In genomic region chr14:118089806-118090392, GRCm38 (mm10) we compare ENCODE assay signal across 8 mouse cellular contexts. TPM values are rescaled to one million over a fixed set of nuclear protein-coding genes. Genes with fewer than 3 reads are reported as not detected.
DNase-seq lines count a peak whose midpoint lies in the region; ATAC-seq and TF ChIP-seq lines count a peak whose summit lies in the region.

No protein-coding gene starts in this region.

- under 1% methylated on average over 18 of the region's 18 CpGs for WGBS in heart, embryonic 12.5 days
- WGBS in forebrain, embryonic 12.5 days, result 1% methylated on average over 18 of the region's 18 CpGs
- WGBS in liver, embryonic 11.5 days, result 1% methylated on average over 18 of the region's 18 CpGs
- WGBS in neural tube, embryonic 14.5 days, result under 1% methylated on average over 18 of the region's 18 CpGs

- peak overlapping the region; percentile 69 for H3K4me2 ChIP-seq in heart, embryonic 12.5 days
- H3K4me2 ChIP-seq in forebrain, embryonic 12.5 days, result peak overlapping the region; percentile 72
- H3K4me2 ChIP-seq in liver, embryonic 11.5 days, result peak overlapping the region; percentile 76
- peak overlapping the region; percentile 67 for H3K4me2 ChIP-seq in neural tube, embryonic 14.5 days (ENCODE audit: low read depth, low read length)

- peak; percentile 46 for ATAC-seq in heart, embryonic 12.5 days (ENCODE audit: insufficient number of reproducible peaks, low FRiP score)
- ATAC-seq in G1E (ENCODE audit: extremely low read depth, insufficient number of reproducible peaks, low FRiP score, poor library complexity, severe bottlenecking), result no peak
- peak; percentile 65 for ATAC-seq in forebrain, embryonic 12.5 days (ENCODE audit: low FRiP score)
- ATAC-seq in liver, embryonic 11.5 days (replicated peaks; ENCODE audit: low FRiP score), result peak; percentile 39
- peak; percentile 54 for ATAC-seq in neural tube, embryonic 14.5 days (ENCODE audit: low read depth)

- peak overlapping the region; percentile 81 for H3K9ac ChIP-seq in heart, embryonic 12.5 days
- peak overlapping the region; percentile 61 for H3K9ac ChIP-seq in forebrain, embryonic 12.5 days
- peak overlapping the region; percentile 58 for H3K9ac ChIP-seq in liver, embryonic 11.5 days (ENCODE audit: low read depth, low read length)
- peak overlapping the region; percentile 52 for H3K9ac ChIP-seq in neural tube, embryonic 14.5 days (replicated peaks; ENCODE audit: low read depth, low read length)

- H3K4me3 ChIP-seq in heart, embryonic 12.5 days, result peak overlapping the region; percentile 63
- peak overlapping the region; percentile 72 for H3K4me3 ChIP-seq in G1E (ENCODE audit: low read depth, low read length)
- H3K4me3 ChIP-seq in forebrain, embryonic 12.5 days (replicated peaks), result peak overlapping the region; percentile 66
- peak overlapping the region; percentile 64 for H3K4me3 ChIP-seq in liver, embryonic 11.5 days (ENCODE audit: low read depth, low read length)
- peak overlapping the region; percentile 60 for H3K4me3 ChIP-seq in neural tube, embryonic 14.5 days (ENCODE audit: low read depth, low read length)

- TF ChIP-seq CTCF in G1E (IDR thresholded peaks at IDR 0.05; ENCODE audit: low read depth, low read length), result no peak

- H3K27me3 ChIP-seq in heart, embryonic 12.5 days (replicated peaks), result peaks cover 18% of the 10 kb centered on the region
- peaks cover 7% of the 10 kb centered on the region for H3K27me3 ChIP-seq in G1E (ENCODE audit: insufficient read depth, low read length)
- H3K27me3 ChIP-seq in forebrain, embryonic 12.5 days, result peaks cover 17% of the 10 kb centered on the region
- H3K27me3 ChIP-seq in liver, embryonic 11.5 days (replicated peaks; ENCODE audit: control insufficient read depth, insufficient read depth, low read length), result no peaks in the 10 kb centered on the region
- H3K27me3 ChIP-seq in neural tube, embryonic 14.5 days (ENCODE audit: control insufficient read depth, insufficient read depth, low read length), result no peaks in the 10 kb centered on the region

- no peak overlapping the region for H3K27ac ChIP-seq in heart, embryonic 12.5 days (ENCODE audit: poor library complexity, severe bottlenecking)
- H3K27ac ChIP-seq in forebrain, embryonic 12.5 days, result no peak overlapping the region
- H3K27ac ChIP-seq in liver, embryonic 11.5 days (ENCODE audit: low read depth, low read length), result no peak overlapping the region
- peak overlapping the region; percentile 28; the same call in 1 of the 2 replicates for H3K27ac ChIP-seq in neural tube, embryonic 14.5 days (ENCODE audit: low read depth, low read length)

- no peaks in the 10 kb centered on the region for H3K9me3 ChIP-seq in heart, embryonic 12.5 days (replicated peaks)
- no peaks in the 10 kb centered on the region for H3K9me3 ChIP-seq in G1E (replicated peaks)
- no peaks in the 10 kb centered on the region for H3K9me3 ChIP-seq in forebrain, embryonic 12.5 days
- no peaks in the 10 kb centered on the region for H3K9me3 ChIP-seq in liver, embryonic 11.5 days (ENCODE audit: control insufficient read depth, low read length)
- H3K9me3 ChIP-seq in neural tube, embryonic 14.5 days (ENCODE audit: control insufficient read depth, low read length), result no peaks in the 10 kb centered on the region

- H3K4me1 ChIP-seq in heart, embryonic 12.5 days (replicated peaks), result peaks cover 7% of the 10 kb centered on the region; the same call in 1 of the 2 replicates
- H3K4me1 ChIP-seq in G1E (ENCODE audit: insufficient read depth, low read depth, low read length), result peaks cover 16% of the 10 kb centered on the region
- H3K4me1 ChIP-seq in forebrain, embryonic 12.5 days, result peaks cover 8% of the 10 kb centered on the region; the same call in 1 of the 2 replicates
- peaks cover 4% of the 10 kb centered on the region; the same call in 1 of the 2 replicates for H3K4me1 ChIP-seq in liver, embryonic 11.5 days (replicated peaks; ENCODE audit: control insufficient read depth, insufficient read depth, low read length)
- H3K4me1 ChIP-seq in neural tube, embryonic 14.5 days (ENCODE audit: control insufficient read depth, insufficient read depth, low read length), result peaks cover 8% of the 10 kb centered on the region; the same call in 1 of the 2 replicates

- no peaks in the 10 kb centered on the region for H3K36me3 ChIP-seq in heart, embryonic 12.5 days
- no peaks in the 10 kb centered on the region for H3K36me3 ChIP-seq in G1E (replicated peaks)
- H3K36me3 ChIP-seq in forebrain, embryonic 12.5 days (replicated peaks), result no peaks in the 10 kb centered on the region
- no peaks in the 10 kb centered on the region for H3K36me3 ChIP-seq in liver, embryonic 11.5 days (ENCODE audit: control insufficient read depth, insufficient read depth, low read length)
- no peaks in the 10 kb centered on the region for H3K36me3 ChIP-seq in neural tube, embryonic 14.5 days (ENCODE audit: control insufficient read depth, insufficient read depth, low read length)

- DNase-seq in heart, adult 9 months (ENCODE audit: low spot score in 2 of 2), result no peak
- DNase-seq in G1E (ENCODE audit: low spot score), result peak; percentile 17
- no peak for DNase-seq in liver, embryonic 11.5 days (ENCODE audit: low spot score)
- DNase-seq in thymus, postnatal 25 days, result no peak
- no peak for DNase-seq in gastrocnemius, postnatal 25 days

RNA-seq across cellular contexts. Expression of gene Dct, which starts 37.9 kb away (rescaled TPM):
- 0.79 and 0.82 TPM in 2 replicates for polyA plus RNA-seq in heart, embryonic 12.5 days (2016; fragmentation: Nextera tagmentation; extraction: Ambion mirVana)
- total RNA-seq in G1E (2014; fragmentation: Nextera tagmentation) (0.29 TPM in 1 of 2 replicates, not detected in the other), G1E (2017) (0.23 and 0.44 TPM in 2 replicates)
- not detected in 2 replicates for polyA plus RNA-seq in G1E (2012)
- polyA plus RNA-seq in forebrain, embryonic 12.5 days (2016; fragmentation: Nextera tagmentation; extraction: Ambion mirVana), result 12.1 and 13.1 TPM in 2 replicates
- 1.0 and 1.1 TPM in 2 replicates for polyA plus RNA-seq in liver, embryonic 11.5 days (2014; fragmentation: Nextera tagmentation; extraction: Ambion mirVana)
- 0.68 and 0.75 TPM in 2 replicates for polyA plus RNA-seq in neural tube, embryonic 14.5 days (2014; fragmentation: Nextera tagmentation; extraction: Ambion mirVana)
- total RNA-seq in gastrocnemius, postnatal 25 days (2021), result under 1 TPM; 0.31 to 0.70 TPM

RNA-seq across cellular contexts. Expression of gene Tgds, which starts 42.7 kb away (rescaled TPM):
- 34.7 and 35.3 TPM in 2 replicates for polyA plus RNA-seq in heart, embryonic 12.5 days (2016; fragmentation: Nextera tagmentation; extraction: Ambion mirVana)
- total RNA-seq in G1E (2014; fragmentation: Nextera tagmentation), result 20.0 and 29.9 TPM in 2 replicates
- total RNA-seq in G1E (2017), result 8.5 and 12.2 TPM in 2 replicates
- polyA plus RNA-seq in G1E (2012), result 3.1 and 6.5 TPM in 2 replicates
- polyA plus RNA-seq in forebrain, embryonic 12.5 days (2016; fragmentation: Nextera tagmentation; extraction: Ambion mirVana), result 24.7 and 26.9 TPM in 2 replicates
- 33.5 and 35.4 TPM in 2 replicates for polyA plus RNA-seq in liver, embryonic 11.5 days (2014; fragmentation: Nextera tagmentation; extraction: Ambion mirVana)
- polyA plus RNA-seq in neural tube, embryonic 14.5 days (2014; fragmentation: Nextera tagmentation; extraction: Ambion mirVana), result 14.4 and 19.8 TPM in 2 replicates
- 1 to 10 TPM; 4.6 to 6.2 TPM for total RNA-seq in gastrocnemius, postnatal 25 days (2021)

RNA-seq across cellular contexts. Expression of gene Gpr180, which starts 47.1 kb away (rescaled TPM):
- polyA plus RNA-seq in heart, embryonic 12.5 days (2016; fragmentation: Nextera tagmentation; extraction: Ambion mirVana), result 35.4 and 38.7 TPM in 2 replicates
- total RNA-seq in G1E (2014; fragmentation: Nextera tagmentation) (18.6 and 21.1 TPM in 2 replicates), G1E (2017) (23.0 and 25.0 TPM in 2 replicates)
- 9.6 and 10.1 TPM in 2 replicates for polyA plus RNA-seq in G1E (2012)
- 29.9 and 31.9 TPM in 2 replicates for polyA plus RNA-seq in forebrain, embryonic 12.5 days (2016; fragmentation: Nextera tagmentation; extraction: Ambion mirVana)
- 26.6 and 30.5 TPM in 2 replicates for polyA plus RNA-seq in liver, embryonic 11.5 days (2014; fragmentation: Nextera tagmentation; extraction: Ambion mirVana)
- 47.6 and 51.5 TPM in 2 replicates for polyA plus RNA-seq in neural tube, embryonic 14.5 days (2014; fragmentation: Nextera tagmentation; extraction: Ambion mirVana)
- total RNA-seq in gastrocnemius, postnatal 25 days (2021), result 10 to 100 TPM; 29.6 to 31.1 TPM
